Mouse (Mus musculus) splenic B cell, adult 2 months (primary cell): ENCODE measurements around the gene Tmem206.

Experiments
- DNase-seq: peaks from one replicate; pipeline ENCODE4 v3.0.0-alpha.2; 2011; ENCODE audit warnings: low read depth, low spot score
- H3K27me3 ChIP-seq: 2 replicates; pipeline ENCODE4 v1.6.1; 2012; ENCODE audit warnings: mild to moderate bottlenecking, low read length, moderate library complexity, mixed read lengths; ENCODE audit not compliant: control insufficient read depth, poor library complexity, insufficient read depth, severe bottlenecking
- H3K36me3 ChIP-seq: 2 replicates; pipeline ENCODE4 v1.6.1; 2012; ENCODE audit warnings: mild to moderate bottlenecking, low read length, moderate library complexity, mixed read lengths; ENCODE audit not compliant: control insufficient read depth, poor library complexity, insufficient read depth, severe bottlenecking

Gene Tmem206

GRCm38 (mm10) chr1:191353836-191354235, 28.1 kb downstream of the Tmem206 start:
- no peaks in the 10 kb centered on the region for H3K27me3 ChIP-seq
- peaks cover 17% of the 10 kb centered on the region for H3K36me3 ChIP-seq
- DNase-seq = no peak

GRCm38 (mm10) chr1:191356936-191357335, 31.2 kb downstream of the Tmem206 start:
- no peak for DNase-seq
- Histone ChIP-seq H3K27me3 (no peaks in the 10 kb centered on the region), H3K36me3 (peaks cover 14% of the 10 kb centered on the region)

- DNase-seq = no peak
- no peaks in the 10 kb centered on the region for H3K27me3 ChIP-seq
- peaks cover 11% of the 10 kb centered on the region for H3K36me3 ChIP-seq
These were observed 33.8 kb downstream of the Tmem206 start for GRCm38 (mm10) chr1:191359478-191359877.

GRCm38 (mm10) chr1:191362412-191362811, 36.7 kb downstream of the Tmem206 start:
- Histone ChIP-seq H3K36me3 (peaks cover 11% of the 10 kb centered on the region; the same call in 1 of the 2 replicates), H3K27me3 (no peaks in the 10 kb centered on the region)
- DNase-seq = no peak

DNA sequence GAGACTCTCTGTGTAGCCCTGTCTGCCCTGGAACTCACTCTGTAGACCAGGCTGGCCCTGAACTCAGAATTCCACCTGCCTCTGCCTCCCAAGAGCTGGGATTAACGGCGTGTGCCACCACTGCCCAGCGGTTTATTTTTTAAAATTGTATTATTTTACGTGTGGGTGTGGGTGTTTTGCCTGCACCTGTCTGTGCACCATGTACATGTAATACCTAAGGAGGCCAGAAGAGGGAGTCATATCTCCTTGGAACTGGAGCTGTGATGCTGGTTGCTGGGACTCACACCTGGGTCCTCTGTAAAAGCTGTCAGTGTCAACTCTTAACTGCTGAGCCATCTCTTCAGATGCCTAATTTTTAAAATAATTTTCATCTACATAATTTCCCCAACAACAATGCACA, 38.8 kb downstream of the Tmem206 start:
- Histone ChIP-seq H3K36me3 (peaks cover 8% of the 10 kb centered on the region), H3K27me3 (no peaks in the 10 kb centered on the region)
- peak; percentile 83 for DNase-seq

DNA sequence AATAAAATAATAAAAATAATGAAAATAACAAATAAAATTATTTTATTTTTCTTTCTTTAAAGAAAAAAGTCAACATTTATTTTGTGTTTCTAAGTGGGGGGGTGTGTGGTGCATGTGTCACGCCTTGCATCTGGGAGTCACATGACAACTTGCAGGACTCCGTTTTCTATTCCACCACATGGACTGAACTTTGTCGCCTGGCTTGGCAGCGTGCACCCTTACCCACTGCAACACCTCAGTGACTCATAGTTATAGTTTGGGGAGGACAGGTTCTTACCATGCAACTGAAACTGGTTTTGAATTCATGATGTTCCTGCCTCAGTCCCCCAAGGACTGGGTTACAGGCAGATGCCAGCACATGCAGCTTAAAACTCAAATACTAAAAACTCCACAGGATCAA, 42.5 kb downstream of the Tmem206 start:
- H3K36me3 ChIP-seq = peaks cover 7% of the 10 kb centered on the region
- no peaks in the 10 kb centered on the region for H3K27me3 ChIP-seq
- no peak for DNase-seq

GRCm38 (mm10) chr1:191369140-191369539, 43.4 kb downstream of the Tmem206 start:
- peaks cover 4% of the 10 kb centered on the region for H3K36me3 ChIP-seq
- no peaks in the 10 kb centered on the region for H3K27me3 ChIP-seq
- no peak for DNase-seq

- no peak for DNase-seq
- Histone ChIP-seq H3K27me3 (no peaks in the 10 kb centered on the region), H3K36me3 (peaks cover 2% of the 10 kb centered on the region)
These were observed 49.4 kb downstream of the Tmem206 start for GRCm38 (mm10) chr1:191374993-191375643.

GRCm38 (mm10) chr1:191375644-191375998, 49.9 kb downstream of the Tmem206 start:
- DNase-seq = no peak
- Histone ChIP-seq H3K27me3 (no peaks in the 10 kb centered on the region), H3K36me3 (peaks cover 2% of the 10 kb centered on the region)

- no peak for DNase-seq
- H3K27me3 ChIP-seq = no peaks in the 10 kb centered on the region
- H3K36me3 ChIP-seq = no peaks in the 10 kb centered on the region; the same call in 1 of the 2 replicates
These were observed 52.4 kb downstream of the Tmem206 start for GRCm38 (mm10) chr1:191378080-191378479.

DNA sequence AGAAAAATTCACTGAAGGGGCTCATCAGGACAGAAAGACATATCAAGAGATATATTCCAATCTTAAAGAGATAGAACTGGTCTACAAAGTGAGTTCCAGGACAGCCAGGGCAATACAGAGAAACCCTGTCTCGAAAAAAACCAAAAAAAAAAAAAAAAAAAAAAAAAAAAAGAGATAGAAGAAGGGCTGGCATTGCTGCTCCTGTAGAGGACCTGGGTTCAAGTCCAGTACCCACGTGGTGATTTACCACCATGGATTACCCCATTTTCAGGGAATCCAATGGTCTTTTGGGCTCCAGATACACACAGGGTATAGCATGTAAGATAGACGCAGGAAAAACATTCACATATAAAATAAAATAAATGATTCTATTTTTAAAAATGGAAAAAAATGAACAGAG, 55.1 kb downstream of the Tmem206 start:
- Histone ChIP-seq H3K27me3 (no peaks in the 10 kb centered on the region), H3K36me3 (no peaks in the 10 kb centered on the region; the same call in 1 of the 2 replicates)
- DNase-seq = no peak

DNA sequence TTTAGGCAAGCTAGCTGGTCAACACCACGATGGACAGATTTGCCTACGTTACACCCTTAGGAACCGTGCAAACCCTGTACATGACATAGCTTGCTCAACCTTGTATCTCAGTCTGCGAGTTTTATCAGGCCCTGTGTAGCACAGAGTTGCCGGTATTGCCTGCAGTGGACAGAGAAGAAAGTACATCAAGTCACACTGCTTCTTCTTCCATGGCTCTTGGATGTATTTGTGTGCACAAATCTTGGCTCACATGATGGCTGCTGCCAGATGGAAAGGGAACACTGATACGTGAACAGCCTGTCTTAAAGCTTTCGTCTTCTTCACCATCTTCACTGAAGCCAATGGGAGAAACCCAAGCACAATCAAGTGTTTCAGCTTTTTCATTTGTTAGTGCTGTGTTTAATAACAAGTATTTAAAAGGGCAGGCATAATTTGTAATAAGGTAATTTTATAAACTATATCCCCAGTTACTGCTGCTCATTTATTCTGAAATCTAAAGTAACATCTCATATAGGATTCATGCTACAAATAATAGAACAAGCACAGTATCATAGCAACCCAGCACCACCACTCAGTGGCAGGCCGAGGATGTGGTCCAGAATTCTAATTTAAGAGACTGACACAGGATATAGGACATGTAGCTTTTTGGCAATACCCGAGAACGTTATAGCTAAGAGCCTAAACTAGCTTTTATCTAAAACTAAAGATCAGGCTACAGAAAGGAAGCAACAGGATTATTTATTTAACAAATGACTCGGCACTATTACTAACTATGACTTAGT, 56.4 kb downstream of the Tmem206 start:
- no peaks in the 10 kb centered on the region for H3K27me3 ChIP-seq
- H3K36me3 ChIP-seq = no peaks in the 10 kb centered on the region; the same call in 1 of the 2 replicates
- no peak for DNase-seq

- no peaks in the 10 kb centered on the region for H3K36me3 ChIP-seq
- no peaks in the 10 kb centered on the region for H3K27me3 ChIP-seq
- no peak for DNase-seq
These were observed 59.2 kb downstream of the Tmem206 start for GRCm38 (mm10) chr1:191384786-191385430.

DNA sequence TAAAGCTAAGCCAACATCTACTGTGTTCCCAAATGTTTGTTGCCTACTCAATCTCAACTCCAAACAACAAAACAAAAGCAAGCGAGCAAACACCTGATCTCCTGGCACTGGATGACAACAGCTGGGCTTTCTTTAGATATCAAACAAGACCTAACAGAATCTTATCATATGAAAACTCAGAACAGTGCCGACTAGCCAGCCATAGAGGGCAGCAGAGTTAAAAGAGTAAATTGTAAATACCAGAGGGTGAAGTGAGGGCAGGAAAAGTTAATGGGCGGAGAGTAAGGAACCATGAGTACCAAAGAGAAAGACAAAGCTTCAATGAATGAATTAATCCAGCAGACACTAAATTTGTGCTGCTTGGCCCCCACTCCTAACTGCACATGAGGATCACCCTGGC, 65.6 kb downstream of the Tmem206 start:
- no peaks in the 10 kb centered on the region for H3K27me3 ChIP-seq
- no peaks in the 10 kb centered on the region for H3K36me3 ChIP-seq
- peak; percentile 77 for DNase-seq

DNA sequence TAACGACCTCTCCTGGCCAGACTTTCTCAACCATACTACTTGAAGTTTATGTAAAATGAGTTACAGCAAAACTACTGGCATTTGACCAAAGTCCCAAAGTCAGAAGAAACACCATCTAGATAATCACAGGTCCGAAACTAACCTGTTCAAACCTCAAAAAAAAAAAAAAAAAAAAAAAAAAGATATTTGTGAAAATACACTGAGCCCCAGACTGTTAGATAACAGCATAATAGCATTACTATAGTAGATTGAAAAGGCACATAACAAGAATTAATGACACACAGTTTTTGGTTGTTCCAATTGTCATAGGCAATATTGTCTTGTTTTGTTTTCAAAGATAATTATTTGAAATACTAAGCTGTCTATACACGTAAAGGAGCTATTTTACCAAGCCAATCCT, 67.8 kb downstream of the Tmem206 start:
- no peak for DNase-seq
- no peaks in the 10 kb centered on the region for H3K27me3 ChIP-seq
- H3K36me3 ChIP-seq = no peaks in the 10 kb centered on the region
